Mouse (Mus musculus) frontal cortex, adult (tissue): Measurements from ENCODE around the gene Exoc6b.

Source experiments
- ATAC-seq: cut with Nextera tagmentation; 2 replicates; pipeline ENCODE4 v1.9.2; 2017; ENCODE audit warnings: mild to moderate bottlenecking, moderate library complexity, mixed read lengths; ENCODE audit not compliant: low TSS enrichment

Gene Exoc6b

DNA sequence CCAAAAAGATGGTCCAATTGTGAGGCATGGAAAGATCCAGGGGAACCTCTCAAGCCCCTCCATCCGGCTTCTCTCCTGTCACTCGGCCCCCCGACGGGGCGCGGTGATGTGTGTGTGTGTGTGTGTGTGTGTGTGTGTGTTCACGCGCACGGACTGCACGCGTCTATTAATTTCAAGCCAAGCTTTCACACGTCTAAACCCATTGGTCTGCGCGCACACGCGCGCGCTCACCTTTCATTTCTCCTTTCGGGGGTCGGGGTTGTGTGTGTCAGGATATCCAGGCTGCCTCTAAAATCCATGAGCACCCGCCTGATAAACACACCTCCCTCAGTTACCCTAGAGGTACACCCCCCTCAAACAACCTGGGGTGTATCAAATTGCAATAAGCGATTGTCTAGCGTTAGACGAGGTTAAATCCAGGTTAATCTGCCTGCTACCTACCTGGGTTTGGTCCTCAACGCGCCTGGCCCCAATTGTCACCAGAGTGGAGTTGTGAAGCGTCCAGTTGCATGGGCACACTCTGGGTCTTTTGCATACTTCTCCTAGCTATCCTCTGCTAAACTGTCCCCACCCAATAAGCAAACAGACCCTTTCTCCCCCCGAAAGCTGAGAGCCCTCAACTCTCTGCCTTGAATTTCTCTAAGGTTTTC is 482.6 kb downstream of the Exoc6b start:
- no peak for ATAC-seq

GRCm38 (mm10) chr6:84585686-84586300 is 483.5 kb downstream of the Exoc6b start:
- ATAC-seq = no peak

GRCm38 (mm10) chr6:84584783-84585685 is 484.3 kb downstream of the Exoc6b start:
- ATAC-seq = no peak

GRCm38 (mm10) chr6:84583841-84584782 is 485.2 kb downstream of the Exoc6b start:
- ATAC-seq = no peak

DNA sequence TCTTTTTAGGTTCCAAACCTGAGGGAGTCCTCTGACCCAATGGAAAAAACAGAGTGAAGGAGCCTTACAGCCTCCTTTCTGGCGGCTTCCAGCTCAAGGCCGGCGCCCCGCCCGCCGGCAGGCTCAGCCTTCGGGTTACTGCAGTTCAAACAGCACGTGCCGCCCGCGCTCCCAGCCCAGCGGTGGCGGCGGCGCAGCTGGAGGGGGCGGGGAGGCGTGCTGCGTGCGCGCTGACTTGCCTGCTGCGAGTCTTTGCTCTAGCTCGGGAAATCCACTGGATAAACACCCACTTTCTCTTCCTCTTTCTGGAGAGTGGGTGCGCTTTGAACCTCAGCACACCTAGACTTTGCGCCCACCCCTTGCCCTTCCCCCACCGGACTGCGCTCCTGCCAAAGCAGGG is 485.9 kb downstream of the Exoc6b start:
- ATAC-seq = 0 out of 2 replicates have a peak, but pooled peaks have one; percentile 34

DNA sequence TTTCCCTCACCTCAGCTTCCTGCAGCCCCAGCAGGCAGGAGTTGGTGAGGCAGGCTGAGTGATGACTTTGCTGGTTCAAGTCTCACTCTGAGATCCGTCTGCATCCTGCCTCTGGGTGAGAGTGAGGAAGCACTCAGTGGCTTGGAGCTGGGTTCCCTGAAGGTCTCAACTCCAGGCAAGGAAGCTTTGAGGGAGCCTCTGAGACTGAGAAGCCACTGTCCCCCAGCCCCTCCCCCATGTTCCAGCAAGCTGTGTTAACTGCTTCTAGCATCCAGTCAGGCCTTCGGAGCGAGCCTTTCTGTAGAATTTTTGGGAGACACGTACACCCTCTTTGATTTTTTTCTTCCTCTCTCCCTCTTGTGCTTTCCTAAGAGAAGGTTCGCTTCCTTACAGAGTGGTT is 486.5 kb downstream of the Exoc6b start:
- no peak for ATAC-seq

GRCm38 (mm10) chr6:84581833-84582445 is 487.4 kb downstream of the Exoc6b start:
- ATAC-seq = no peak

GRCm38 (mm10) chr6:84580979-84581832 is 488.1 kb downstream of the Exoc6b start:
- ATAC-seq = no peak

GRCm38 (mm10) chr6:84579508-84579907 is 489.8 kb downstream of the Exoc6b start:
- no peak for ATAC-seq

- no peak for ATAC-seq
These were observed 490.4 kb downstream of the Exoc6b start for GRCm38 (mm10) chr6:84578928-84579327.

DNA sequence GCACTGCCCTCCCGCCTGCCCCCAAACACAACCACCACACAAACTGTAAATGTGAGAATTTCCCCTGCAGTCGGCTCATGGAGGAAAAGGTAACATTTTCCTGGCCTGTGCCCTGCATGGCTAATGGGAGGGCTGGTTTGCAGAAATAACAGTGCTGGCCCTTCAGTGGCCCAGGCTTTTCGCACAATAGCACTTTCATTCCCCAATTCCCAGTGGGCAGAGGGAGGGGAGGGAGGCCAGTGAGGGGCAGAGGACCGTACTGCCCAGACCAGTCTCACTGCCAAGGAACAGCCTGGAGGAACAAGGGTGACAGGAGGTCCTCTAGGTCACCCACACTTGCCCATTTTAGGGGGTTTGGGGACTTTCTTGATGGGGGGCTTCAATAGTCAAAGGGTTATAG is 491.4 kb downstream of the Exoc6b start:
- ATAC-seq = 0 out of 2 replicates have a peak, but pooled peaks have one; percentile 54

DNA sequence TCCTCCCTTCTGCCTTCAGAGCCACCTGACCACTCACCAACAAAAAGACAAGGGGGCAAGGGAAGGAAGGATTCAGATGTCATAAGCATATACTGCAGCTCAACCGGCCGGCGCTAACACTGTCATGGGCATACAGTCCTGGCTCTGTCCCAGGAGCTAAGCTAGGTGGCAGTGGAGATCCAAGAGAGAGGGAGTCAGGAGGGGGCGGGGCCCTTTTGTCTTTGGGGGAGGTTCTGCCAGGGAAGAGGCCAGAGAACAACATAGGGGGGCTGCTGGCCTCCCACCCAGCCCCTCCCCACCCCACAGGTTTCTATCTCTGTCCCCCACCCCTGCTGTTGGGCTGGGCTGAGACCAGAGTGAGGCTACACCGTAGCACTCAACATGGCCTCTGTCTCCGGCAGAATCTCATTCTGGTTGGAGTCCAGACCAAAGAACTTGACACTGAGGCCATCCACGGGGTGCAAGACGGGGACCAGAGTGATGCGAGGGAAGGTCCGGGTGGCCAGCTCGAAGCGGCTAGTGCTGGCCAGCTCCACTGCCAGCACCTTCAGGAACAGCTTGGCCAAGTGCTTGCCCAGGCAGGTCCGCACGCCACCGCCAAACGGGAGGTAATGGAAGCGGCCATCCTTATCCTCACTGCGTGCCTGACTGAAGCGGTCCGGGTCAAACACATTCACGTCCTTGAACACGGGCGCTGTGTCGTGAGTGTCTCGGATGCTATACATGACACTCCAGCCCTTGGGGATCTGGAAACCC is 495.2 kb downstream of the Exoc6b start:
- ATAC-seq = no peak

GRCm38 (mm10) chr6:84570039-84570438 is 499.3 kb downstream of the Exoc6b start:
- ATAC-seq = no peak

DNA sequence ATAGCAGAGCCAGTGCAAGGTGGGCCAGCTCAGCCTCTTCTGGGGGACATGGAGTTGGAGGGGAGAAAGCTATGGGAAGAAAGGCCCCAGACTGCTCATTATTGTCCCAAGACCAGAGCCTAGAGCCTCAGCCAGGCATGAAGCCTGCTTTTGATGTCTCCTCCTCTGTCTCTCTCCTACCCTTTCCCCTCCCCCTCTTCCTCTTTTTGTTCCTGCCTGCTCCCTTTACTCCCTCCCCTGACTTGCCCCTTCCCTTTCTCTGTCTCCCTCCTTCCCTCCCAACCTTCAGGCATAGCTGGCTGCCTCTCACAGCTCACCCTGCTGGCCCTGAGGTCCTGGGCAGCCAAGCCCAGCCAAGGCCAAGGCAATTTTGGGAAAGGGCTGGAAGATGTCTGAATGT is 499.7 kb downstream of the Exoc6b start:
- no peak for ATAC-seq

GRCm38 (mm10) chr6:84568880-84569279 is 500.4 kb downstream of the Exoc6b start:
- ATAC-seq = no peak
